Mouse (Mus musculus): ENCODE results near the gene Cdk7. TPM values are rescaled to one million over a fixed set of nuclear protein-coding genes. Genes with fewer than 3 reads are reported as not detected.

The Cdk7 gene
- polyA plus RNA-seq, 1 experiment from 2014 or later, result 97.7 TPM

- WGBS, result 84% methylated on average over 7 of the region's 7 CpGs
- H3K4me2 ChIP-seq (replicated peaks), result no peak overlapping the region
- H3K27me3 ChIP-seq, result no peaks in the 10 kb centered on the region
- H3K4me3 ChIP-seq, result no peak overlapping the region
- no peaks in the 10 kb centered on the region for H3K9me3 ChIP-seq
- peaks cover 9% of the 10 kb centered on the region for H3K4me1 ChIP-seq
- H3K27ac ChIP-seq, result no peak overlapping the region
- H3K9ac ChIP-seq, result no peak overlapping the region
- ATAC-seq (ENCODE audit: insufficient number of reproducible peaks, insufficient read depth, low FRiP score, low TSS enrichment), result no peak
- peaks cover 43% of the 10 kb centered on the region for H3K36me3 ChIP-seq
Observed at GRCm38 (mm10) chr13:100724051-100724754, 6.5 kb downstream of the Cdk7 start.

- no peak overlapping the region for H3K9ac ChIP-seq
- no peaks in the 10 kb centered on the region for H3K27me3 ChIP-seq
- H3K36me3 ChIP-seq, result peaks cover 45% of the 10 kb centered on the region
- H3K9me3 ChIP-seq, result no peaks in the 10 kb centered on the region
- ATAC-seq (ENCODE audit: insufficient number of reproducible peaks, insufficient read depth, low FRiP score, low TSS enrichment), result no peak
- no peaks in the 10 kb centered on the region for H3K4me1 ChIP-seq
- 84% methylated on average over 5 of the region's 5 CpGs for WGBS
- H3K4me3 ChIP-seq, result no peak overlapping the region
- H3K27ac ChIP-seq, result no peak overlapping the region
- H3K4me2 ChIP-seq (replicated peaks), result no peak overlapping the region
Observed at GRCm38 (mm10) chr13:100721656-100722055, 9.1 kb downstream of the Cdk7 start.

GRCm38 (mm10) chr13:100715467-100715866 lies 15.3 kb downstream of the Cdk7 start:
- H3K9me3 ChIP-seq, result no peaks in the 10 kb centered on the region
- H3K4me2 ChIP-seq (replicated peaks), result no peak overlapping the region
- no peaks in the 10 kb centered on the region for H3K27me3 ChIP-seq
- 94% methylated on average over 6 of the region's 6 CpGs for WGBS
- no peak for ATAC-seq (ENCODE audit: insufficient number of reproducible peaks, insufficient read depth, low FRiP score, low TSS enrichment)
- no peak overlapping the region for H3K4me3 ChIP-seq
- H3K9ac ChIP-seq, result no peak overlapping the region
- no peak overlapping the region for H3K27ac ChIP-seq
- H3K4me1 ChIP-seq, result no peaks in the 10 kb centered on the region
- H3K36me3 ChIP-seq, result peaks cover 80% of the 10 kb centered on the region

GRCm38 (mm10) chr13:100706206-100706605 lies 24.5 kb downstream of the Cdk7 start:
- 97% methylated on average over 7 of the region's 7 CpGs for WGBS
- Histone ChIP-seq H3K27me3 (no peaks in the 10 kb centered on the region), H3K9me3 (no peaks in the 10 kb centered on the region), H3K4me1 (no peaks in the 10 kb centered on the region), H3K9ac (no peak overlapping the region), H3K4me2 (replicated peaks) (no peak overlapping the region), H3K27ac (no peak overlapping the region), H3K4me3 (no peak overlapping the region), H3K36me3 (peaks cover 88% of the 10 kb centered on the region)
- no peak for ATAC-seq (ENCODE audit: insufficient number of reproducible peaks, insufficient read depth, low FRiP score, low TSS enrichment)

DNA sequence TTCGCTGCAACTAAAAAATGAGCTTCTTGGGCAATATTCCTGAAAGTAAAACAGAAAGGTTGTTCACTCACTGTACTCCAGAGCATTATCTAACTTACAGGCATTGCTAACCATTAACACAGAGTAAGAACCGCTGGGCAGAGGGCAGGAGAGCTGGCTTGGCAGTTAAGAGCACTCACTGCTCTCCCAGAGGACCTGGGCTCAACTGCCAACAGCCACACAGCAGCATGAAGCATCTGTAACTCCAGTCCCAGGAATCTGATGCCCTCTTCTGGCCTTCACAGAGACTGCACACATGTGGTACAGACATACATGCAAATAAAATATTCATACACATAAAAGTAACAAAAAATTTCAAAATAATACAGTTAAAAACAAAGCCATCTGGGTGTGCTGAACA lies 27.3 kb downstream of the Cdk7 start:
- Histone ChIP-seq H3K9ac (no peak overlapping the region), H3K4me2 (replicated peaks) (no peak overlapping the region), H3K4me3 (no peak overlapping the region), H3K9me3 (no peaks in the 10 kb centered on the region), H3K27ac (no peak overlapping the region), H3K36me3 (peaks cover 86% of the 10 kb centered on the region), H3K4me1 (no peaks in the 10 kb centered on the region), H3K27me3 (no peaks in the 10 kb centered on the region)
- no peak for ATAC-seq (ENCODE audit: insufficient number of reproducible peaks, insufficient read depth, low FRiP score, low TSS enrichment)
- 95% methylated on average over 2 of the region's 2 CpGs for WGBS

DNA sequence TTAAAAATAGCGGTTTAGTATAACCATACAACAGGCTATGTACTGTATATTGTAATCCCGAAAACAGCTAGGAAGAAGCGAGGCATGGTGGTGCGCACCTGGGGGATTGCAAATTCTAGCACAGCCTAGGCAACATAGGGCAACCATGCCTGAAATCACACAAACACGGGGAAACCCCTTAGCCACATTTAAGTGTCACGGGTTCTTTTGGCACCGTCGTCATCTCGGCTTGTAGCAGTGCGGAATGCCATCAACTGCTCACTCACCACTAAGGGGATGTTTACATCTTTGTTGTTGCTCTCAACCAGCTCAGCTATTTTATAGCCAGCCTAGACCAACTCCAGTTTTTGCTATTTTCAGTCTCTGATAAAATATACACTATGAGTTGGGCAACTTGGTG lies 31.9 kb downstream of the Cdk7 start:
- Histone ChIP-seq H3K9me3 (no peaks in the 10 kb centered on the region), H3K36me3 (peaks cover 70% of the 10 kb centered on the region), H3K4me2 (replicated peaks) (no peak overlapping the region), H3K4me3 (no peak overlapping the region), H3K4me1 (no peaks in the 10 kb centered on the region), H3K27ac (no peak overlapping the region), H3K9ac (no peak overlapping the region), H3K27me3 (no peaks in the 10 kb centered on the region)
- WGBS, result 95% methylated on average over 10 of the region's 10 CpGs
- ATAC-seq (ENCODE audit: insufficient number of reproducible peaks, insufficient read depth, low FRiP score, low TSS enrichment), result no peak

- peaks cover 57% of the 10 kb centered on the region for H3K36me3 ChIP-seq
Observed at GRCm38 (mm10) chr13:100697541-100697940, 33.2 kb downstream of the Cdk7 start.

GRCm38 (mm10) chr13:100687513-100687912 lies 43.2 kb downstream of the Cdk7 start:
- no peaks in the 10 kb centered on the region for H3K36me3 ChIP-seq
- no peak overlapping the region for H3K9ac ChIP-seq
- ATAC-seq (ENCODE audit: insufficient number of reproducible peaks, insufficient read depth, low FRiP score, low TSS enrichment), result no peak
- H3K4me3 ChIP-seq, result no peak overlapping the region
- H3K4me1 ChIP-seq, result no peaks in the 10 kb centered on the region
- H3K27ac ChIP-seq, result no peak overlapping the region
- H3K27me3 ChIP-seq, result no peaks in the 10 kb centered on the region
- WGBS, result 63% methylated on average over 7 of the region's 7 CpGs
- no peaks in the 10 kb centered on the region for H3K9me3 ChIP-seq
- no peak overlapping the region for H3K4me2 ChIP-seq (replicated peaks)

More at GRCm38 (mm10) chr13:100697541-100697940, 33.2 kb downstream of the Cdk7 start:
- Histone ChIP-seq H3K9me3 (no peaks in the 10 kb centered on the region), H3K27ac (no peak overlapping the region), H3K27me3 (no peaks in the 10 kb centered on the region), H3K4me1 (no peaks in the 10 kb centered on the region), H3K4me3 (no peak overlapping the region), H3K4me2 (replicated peaks) (no peak overlapping the region), H3K9ac (no peak overlapping the region)
- ATAC-seq (ENCODE audit: insufficient number of reproducible peaks, insufficient read depth, low FRiP score, low TSS enrichment), result no peak
- WGBS, result 91% methylated on average over 3 of the region's 3 CpGs

DNA sequence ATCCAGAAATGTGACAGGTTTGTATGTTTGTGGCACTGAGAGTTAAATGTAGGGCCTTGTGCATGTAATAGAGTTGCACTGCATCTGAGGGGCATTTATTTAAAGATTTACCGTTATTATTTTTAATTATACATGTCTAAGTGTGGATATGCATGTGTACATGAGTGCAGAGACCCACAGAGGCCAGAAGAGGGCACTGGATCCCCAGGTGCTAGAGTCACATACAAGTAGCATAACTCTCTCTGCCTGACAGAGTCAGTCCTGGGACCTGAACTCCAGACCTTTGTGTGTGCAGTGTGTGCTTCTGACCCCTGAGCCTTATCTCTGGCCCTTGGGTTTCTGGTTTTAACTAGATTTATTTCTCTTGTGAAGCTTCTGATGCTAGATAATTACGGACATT lies 46.4 kb downstream of the Cdk7 start:
- Histone ChIP-seq H3K4me2 (replicated peaks) (no peak overlapping the region), H3K9me3 (no peaks in the 10 kb centered on the region), H3K9ac (no peak overlapping the region), H3K27ac (no peak overlapping the region), H3K4me1 (no peaks in the 10 kb centered on the region), H3K4me3 (no peak overlapping the region), H3K36me3 (no peaks in the 10 kb centered on the region), H3K27me3 (no peaks in the 10 kb centered on the region)
- no peak for ATAC-seq (ENCODE audit: insufficient number of reproducible peaks, insufficient read depth, low FRiP score, low TSS enrichment)
- 65% methylated on average over 2 of the region's 2 CpGs for WGBS

GRCm38 (mm10) chr13:100682837-100683236 lies 47.9 kb downstream of the Cdk7 start:
- Histone ChIP-seq H3K27ac (no peak overlapping the region), H3K4me3 (no peak overlapping the region), H3K4me2 (replicated peaks) (no peak overlapping the region), H3K9me3 (no peaks in the 10 kb centered on the region), H3K27me3 (no peaks in the 10 kb centered on the region), H3K4me1 (no peaks in the 10 kb centered on the region), H3K9ac (no peak overlapping the region), H3K36me3 (no peaks in the 10 kb centered on the region)
- WGBS, result 82% methylated on average over 2 of the region's 2 CpGs
- no peak for ATAC-seq (ENCODE audit: insufficient number of reproducible peaks, insufficient read depth, low FRiP score, low TSS enrichment)

GRCm38 (mm10) chr13:100681615-100682014 lies 49.1 kb downstream of the Cdk7 start:
- no peaks in the 10 kb centered on the region for H3K4me1 ChIP-seq
- H3K27ac ChIP-seq, result no peak overlapping the region
- H3K4me2 ChIP-seq (replicated peaks), result no peak overlapping the region
- 84% methylated on average over 8 of the region's 8 CpGs for WGBS
- H3K27me3 ChIP-seq, result no peaks in the 10 kb centered on the region
- H3K9ac ChIP-seq, result no peak overlapping the region
- no peak for ATAC-seq (ENCODE audit: insufficient number of reproducible peaks, insufficient read depth, low FRiP score, low TSS enrichment)
- no peaks in the 10 kb centered on the region for H3K9me3 ChIP-seq
- H3K36me3 ChIP-seq, result no peaks in the 10 kb centered on the region
- H3K4me3 ChIP-seq, result no peak overlapping the region

- Histone ChIP-seq H3K4me3 (no peak overlapping the region), H3K27ac (no peak overlapping the region), H3K9me3 (no peaks in the 10 kb centered on the region), H3K4me2 (replicated peaks) (no peak overlapping the region), H3K27me3 (no peaks in the 10 kb centered on the region), H3K4me1 (no peaks in the 10 kb centered on the region), H3K9ac (no peak overlapping the region), H3K36me3 (no peaks in the 10 kb centered on the region)
- 88% methylated on average over 15 of the region's 15 CpGs for WGBS
- no peak for ATAC-seq (ENCODE audit: insufficient number of reproducible peaks, insufficient read depth, low FRiP score, low TSS enrichment)
Observed at GRCm38 (mm10) chr13:100675936-100676635, 54.7 kb downstream of the Cdk7 start.

Measured in embryonic facial prominence, embryonic 12.5 days (tissue).